Comparison of ENCODE assay signal across 25 mouse cellular contexts in the genomic region with DNA sequence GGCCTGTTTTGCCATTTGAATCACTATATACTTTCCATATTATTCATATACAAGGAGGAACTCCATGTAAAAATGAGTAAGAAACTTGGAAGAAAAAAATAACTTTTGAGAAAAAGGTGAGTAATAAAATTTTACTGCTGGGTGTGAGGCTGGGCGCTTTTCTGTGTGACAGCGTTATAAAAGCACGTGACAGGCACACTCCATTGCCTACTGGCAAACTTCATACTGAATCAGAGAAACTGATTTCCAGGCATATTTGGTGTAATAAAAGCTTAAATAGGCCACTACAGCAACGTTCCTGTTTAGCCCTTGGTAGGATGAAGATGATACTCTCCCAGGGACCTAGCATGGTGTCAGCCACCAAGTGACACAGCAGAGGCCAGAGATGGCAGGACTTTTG.
"Had no signal": no experiment of that assay in that cellular context is flagged by ENCODE, and none has a peak within 500 bp of the region (broad histone marks: within the 10 kb centered on the region; RNA-seq: fewer than 3 reads in every experiment).

No protein-coding gene starts in this region.

- H3K4me1 ChIP-seq: heart, embryonic 12.5 days; liver, embryonic 13.5 days; liver, embryonic 15.5 days had no signal

- ATAC-seq: hindbrain, postnatal 0 days; liver, postnatal 0 days had no signal

- H3K4me3 ChIP-seq: heart, embryonic 12.5 days; hindbrain, embryonic 13.5 days; hindbrain, embryonic 15.5 days; kidney, embryonic 15.5 days; limb, embryonic 10.5 days; limb, embryonic 12.5 days; liver, embryonic 13.5 days; liver, embryonic 15.5 days had no signal

- H3K36me3 ChIP-seq: heart, embryonic 12.5 days; hindbrain, embryonic 13.5 days; hindbrain, embryonic 15.5 days; kidney, embryonic 15.5 days; limb, embryonic 12.5 days; liver, embryonic 13.5 days; liver, embryonic 15.5 days had no signal

- H3K9me3 ChIP-seq: heart, embryonic 12.5 days; hindbrain, embryonic 13.5 days; hindbrain, embryonic 15.5 days; kidney, embryonic 15.5 days; limb, embryonic 10.5 days; limb, embryonic 12.5 days; liver, embryonic 13.5 days; liver, embryonic 15.5 days had no signal

- H3K4me2 ChIP-seq: heart, embryonic 12.5 days; hindbrain, embryonic 13.5 days; hindbrain, embryonic 15.5 days; kidney, embryonic 15.5 days; limb, embryonic 12.5 days; liver, embryonic 11.5 days; liver, embryonic 13.5 days; liver, embryonic 15.5 days had no signal

- DNase-seq: gastrocnemius, postnatal 14 days; gastrocnemius, postnatal 36 days; heart, adult 18-20 months; heart, postnatal 14 days; heart, postnatal 36 days; kidney, adult 11 months; kidney, adult 2 months; kidney, adult 9 months; kidney, postnatal 14 days; kidney, postnatal 36 days; layer of hippocampus, adult 9-11 months; layer of hippocampus, postnatal 36 days; liver; liver, embryonic 13.5 days; liver, postnatal 0 days had no signal

- H3K9ac ChIP-seq: heart, embryonic 12.5 days; hindbrain, embryonic 13.5 days; hindbrain, embryonic 15.5 days; kidney, embryonic 15.5 days; limb, embryonic 12.5 days; liver, embryonic 13.5 days; liver, embryonic 15.5 days; liver, postnatal 0 days had no signal

- H3K27me3 ChIP-seq: heart, embryonic 12.5 days; hindbrain, embryonic 13.5 days; hindbrain, embryonic 15.5 days; kidney, embryonic 15.5 days; limb, embryonic 12.5 days; liver, embryonic 13.5 days; liver, embryonic 15.5 days had no signal

- H3K27ac ChIP-seq: hindbrain, embryonic 13.5 days; hindbrain, embryonic 15.5 days; hindbrain, postnatal 0 days; kidney, embryonic 15.5 days; kidney, postnatal 0 days; limb, embryonic 10.5 days; limb, embryonic 12.5 days; liver, embryonic 13.5 days; liver, embryonic 15.5 days had no signal
